27 mouse cellular contexts compared by ENCODE assay signal in the genomic region with DNA sequence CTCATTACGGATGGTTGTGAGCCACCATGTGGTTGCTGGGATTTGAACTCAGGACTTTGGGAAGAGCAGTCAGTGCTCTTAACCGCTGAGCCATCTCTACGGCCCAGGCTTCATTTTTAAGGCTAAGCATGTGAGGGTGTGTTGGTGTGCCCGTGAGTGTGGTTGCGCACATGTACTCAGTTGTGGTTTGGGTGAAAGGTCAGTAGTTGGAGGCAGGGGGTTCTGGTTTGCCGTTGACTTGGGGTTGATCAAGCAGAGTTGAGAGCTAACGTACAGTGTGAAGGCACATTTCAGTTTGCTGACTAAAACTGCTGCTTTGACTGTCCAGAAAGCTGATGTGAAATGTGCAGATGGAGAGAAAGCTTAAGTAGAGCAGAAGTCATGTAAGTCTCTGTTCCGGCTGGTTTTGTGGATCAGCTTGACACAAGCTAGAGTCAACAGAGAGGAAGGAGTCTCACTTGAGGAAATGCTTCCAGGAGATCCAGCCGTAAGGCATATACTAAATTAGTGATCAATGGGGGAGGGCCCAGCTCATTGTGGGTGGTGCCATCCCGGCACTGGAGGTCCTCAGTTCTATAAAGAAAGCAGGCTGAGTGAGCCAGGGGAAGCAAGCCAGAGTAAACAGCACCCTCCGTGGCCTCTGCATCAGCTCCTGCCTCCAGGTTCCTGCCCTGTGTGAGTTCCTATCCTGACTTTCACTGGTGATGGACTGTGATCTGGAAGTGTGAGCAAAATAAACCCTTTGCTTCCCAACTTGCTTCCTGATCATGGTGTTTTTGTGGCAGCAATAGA. TPM values are rescaled to one million over a fixed set of nuclear protein-coding genes. Genes with fewer than 3 reads are reported as not detected.
A peak's percentile ranks its signal among the peaks of the same experiment; 100 is the strongest.
DNase-seq lines count a peak whose midpoint lies in the region; ATAC-seq and TF ChIP-seq lines count a peak whose summit lies in the region.
"Had no signal": no experiment of that assay in that cellular context is flagged by ENCODE, and none has a peak within 500 bp of the region (broad histone marks: within the 10 kb centered on the region; RNA-seq: fewer than 3 reads in every experiment).

No protein-coding gene starts in this region.

- H3K4me1 ChIP-seq in heart, embryonic 15.5 days (replicated peaks) = peaks cover 32% of the 10 kb centered on the region
- peaks cover 24% of the 10 kb centered on the region for H3K4me1 ChIP-seq in heart, adult 2 months (ENCODE audit: control insufficient read depth, insufficient read depth, low read length)
- H3K4me1 ChIP-seq in liver, postnatal 0 days (ENCODE audit: insufficient read depth) = peaks cover 16% of the 10 kb centered on the region
- peaks cover 27% of the 10 kb centered on the region for H3K4me1 ChIP-seq in brown adipose tissue, adult 24 weeks (ENCODE audit: control insufficient read depth, insufficient read depth, insufficient read length, low read length)
- H3K4me1 ChIP-seq in stomach, postnatal 0 days (replicated peaks; ENCODE audit: control insufficient read depth, insufficient read depth) = no peaks in the 10 kb centered on the region; the same call in none of the 2 replicates
- no peaks in the 10 kb centered on the region for H3K4me1 ChIP-seq in neural tube, embryonic 15.5 days

- intact Hi-C loops in heart, adult 2 months (cut with DNase I) = loop anchor here (2.0 kb wide), 1 partner anchor 17 kb away; no protein-coding TSS in a partner anchor

- H3K4me2 ChIP-seq in heart, embryonic 15.5 days = no peak overlapping the region
- no peak overlapping the region for H3K4me2 ChIP-seq in liver, postnatal 0 days (ENCODE audit: low read depth, low read length)
- H3K4me2 ChIP-seq in stomach, postnatal 0 days (replicated peaks; ENCODE audit: low read depth) = no peak overlapping the region
- H3K4me2 ChIP-seq in neural tube, embryonic 15.5 days = no peak overlapping the region
- H3K4me2 ChIP-seq: hindbrain, embryonic 14.5 days; intestine, embryonic 15.5 days; limb, embryonic 13.5 days had no signal

- no peak for TF ChIP-seq CTCF in heart, adult 2 months (IDR thresholded peaks at IDR 0.05)
- TF ChIP-seq CTCF in liver, postnatal 0 days (IDR thresholded peaks at IDR 0.05; ENCODE audit: low read depth) = no peak
- TF ChIP-seq CTCF in stomach, postnatal 0 days (IDR thresholded peaks at IDR 0.05; ENCODE audit: low read depth) = no peak

- H3K27ac ChIP-seq in heart, embryonic 15.5 days = peak overlapping the region; percentile 11; the same call in 1 of the 2 replicates
- H3K27ac ChIP-seq in heart, adult 2 months = no peak overlapping the region
- H3K27ac ChIP-seq in liver, postnatal 0 days (ENCODE audit: low read depth) = peak overlapping the region; percentile 24; the same call in 1 of the 2 replicates
- peak overlapping the region; percentile 1 for H3K27ac ChIP-seq in brown adipose tissue, adult 24 weeks (replicated peaks; ENCODE audit: low read depth, low read length)
- 0 out of 2 replicates have a peak overlapping the region, but pooled peaks have one; percentile 18 for H3K27ac ChIP-seq in stomach, postnatal 0 days (replicated peaks)
- H3K27ac ChIP-seq in neural tube, embryonic 15.5 days (replicated peaks) = no peak overlapping the region
- H3K27ac ChIP-seq: forebrain, embryonic 10.5 days; hindbrain, embryonic 14.5 days; intestine, embryonic 15.5 days; layer of hippocampus, adult 2 months; limb, embryonic 13.5 days had no signal

- peaks cover 14% of the 10 kb centered on the region for H3K79me2 ChIP-seq in heart, adult 2 months (replicated peaks; ENCODE audit: control insufficient read depth, insufficient read depth, low read length)

- no peaks in the 10 kb centered on the region for H3K9me3 ChIP-seq in heart, embryonic 15.5 days (replicated peaks)
- no peaks in the 10 kb centered on the region for H3K9me3 ChIP-seq in liver, postnatal 0 days (ENCODE audit: low read length)
- H3K9me3 ChIP-seq in stomach, postnatal 0 days (ENCODE audit: control insufficient read depth, low read length) = no peaks in the 10 kb centered on the region
- no peaks in the 10 kb centered on the region for H3K9me3 ChIP-seq in neural tube, embryonic 15.5 days (replicated peaks)
- H3K9me3 ChIP-seq: forebrain, embryonic 10.5 days; heart, embryonic 10.5 days; intestine, embryonic 15.5 days; limb, embryonic 13.5 days had no signal

- TF ChIP-seq EP300 in heart, adult 2 months (IDR thresholded peaks at IDR 0.05; ENCODE audit: insufficient read depth, low read depth, low read length) = no peak
- no peak for TF ChIP-seq EP300 in liver, postnatal 0 days (IDR thresholded peaks at IDR 0.05; ENCODE audit: low read depth)
- TF ChIP-seq EP300 in stomach, postnatal 0 days (optimal IDR thresholded peaks at IDR 0.05) = no peak

- H3K4me3 ChIP-seq in heart, embryonic 15.5 days = no peak overlapping the region
- no peak overlapping the region for H3K4me3 ChIP-seq in heart, adult 2 months
- H3K4me3 ChIP-seq in liver, postnatal 0 days (ENCODE audit: low read depth, low read length) = no peak overlapping the region
- no peak overlapping the region for H3K4me3 ChIP-seq in brown adipose tissue, adult 24 weeks (ENCODE audit: insufficient read depth, low read depth, low read length)
- no peak overlapping the region for H3K4me3 ChIP-seq in stomach, postnatal 0 days (ENCODE audit: low read depth, low read length)
- H3K4me3 ChIP-seq in neural tube, embryonic 15.5 days (replicated peaks) = no peak overlapping the region
- H3K4me3 ChIP-seq: forebrain, embryonic 10.5 days; heart, embryonic 10.5 days; intestine, embryonic 15.5 days; layer of hippocampus, adult 2 months; limb, embryonic 13.5 days had no signal

- no peak for DNase-seq in heart, adult 2 months
- no peak for DNase-seq in liver, postnatal 0 days
- no peak for DNase-seq in liver
- DNase-seq in stomach, postnatal 0 days (ENCODE audit: low spot score) = no peak
- DNase-seq: adrenal gland, postnatal 25 days; cerebellum, adult 9-10 months; gastrocnemius, postnatal 14 days; kidney, adult 9 months; kidney, postnatal 14 days; lung, adult 18-20 months; lung, postnatal 10 days; midbrain, embryonic 14.5 days; right cerebral cortex, adult 18-20 months; right cerebral cortex, postnatal 4 days; thymus, adult 2 months; thymus, postnatal 4 days had no signal

- no peak overlapping the region for H3K9ac ChIP-seq in heart, embryonic 15.5 days
- H3K9ac ChIP-seq in heart, adult 2 months (ENCODE audit: low read depth, low read length) = no peak overlapping the region
- no peak overlapping the region for H3K9ac ChIP-seq in liver, postnatal 0 days (replicated peaks)
- no peak overlapping the region for H3K9ac ChIP-seq in stomach, postnatal 0 days (ENCODE audit: low read length)
- no peak overlapping the region for H3K9ac ChIP-seq in neural tube, embryonic 15.5 days (replicated peaks)
- H3K9ac ChIP-seq: hindbrain, embryonic 14.5 days; intestine, embryonic 15.5 days; limb, embryonic 13.5 days had no signal

- no peak for ATAC-seq in heart, embryonic 15.5 days (replicated peaks; ENCODE audit: insufficient number of reproducible peaks, insufficient read depth, low FRiP score, low read depth)
- peak; percentile 17 for ATAC-seq in liver, postnatal 0 days
- no peak for ATAC-seq in stomach, postnatal 0 days (ENCODE audit: low FRiP score, low TSS enrichment)
- no peak for ATAC-seq in granulocyte monocyte progenitor cell, adult 5-6 weeks (replicated peaks; ENCODE audit: poor library complexity, severe bottlenecking)
- ATAC-seq in neural tube, embryonic 15.5 days (ENCODE audit: low FRiP score) = no peak
- ATAC-seq: forebrain, embryonic 16.5 days; intestine, embryonic 15.5 days had no signal

- H3K36me3 ChIP-seq in heart, embryonic 15.5 days = no peaks in the 10 kb centered on the region
- peaks cover 41% of the 10 kb centered on the region for H3K36me3 ChIP-seq in heart, adult 2 months (ENCODE audit: control insufficient read depth, insufficient read depth, low read length)
- no peaks in the 10 kb centered on the region for H3K36me3 ChIP-seq in liver, postnatal 0 days (replicated peaks; ENCODE audit: insufficient read depth, low read length)
- H3K36me3 ChIP-seq in stomach, postnatal 0 days (ENCODE audit: control insufficient read depth, insufficient read depth, low read length) = no peaks in the 10 kb centered on the region
- H3K36me3 ChIP-seq in neural tube, embryonic 15.5 days = no peaks in the 10 kb centered on the region
- H3K36me3 ChIP-seq: intestine, embryonic 15.5 days; limb, embryonic 13.5 days had no signal

- no peaks in the 10 kb centered on the region for H3K27me3 ChIP-seq in heart, embryonic 15.5 days
- no peaks in the 10 kb centered on the region for H3K27me3 ChIP-seq in heart, adult 2 months (ENCODE audit: control insufficient read depth, insufficient read depth, low read length)
- H3K27me3 ChIP-seq in liver, postnatal 0 days (ENCODE audit: insufficient read depth, low read length) = no peaks in the 10 kb centered on the region
- no peaks in the 10 kb centered on the region for H3K27me3 ChIP-seq in stomach, postnatal 0 days (ENCODE audit: control insufficient read depth, insufficient read depth, low read length)
- no peaks in the 10 kb centered on the region for H3K27me3 ChIP-seq in neural tube, embryonic 15.5 days (replicated peaks)
- H3K27me3 ChIP-seq: intestine, embryonic 15.5 days; limb, embryonic 13.5 days had no signal

- no peak for TF ChIP-seq POLR2A in heart, adult 2 months (IDR thresholded peaks at IDR 0.05; ENCODE audit: insufficient read depth, low read depth, low read length)

- 74% methylated on average over 11 of the region's 11 CpGs for WGBS in heart, embryonic 15.5 days
- 65% methylated on average over 11 of the region's 11 CpGs for WGBS in heart, adult 2 months
- WGBS in liver, postnatal 0 days (ENCODE audit: insufficient replicate concordance) = 73% methylated on average over 11 of the region's 11 CpGs
- 75% methylated on average over 11 of the region's 11 CpGs for WGBS in stomach, postnatal 0 days
- WGBS in neural tube, embryonic 15.5 days = 85% methylated on average over 11 of the region's 11 CpGs

RNA-seq across cellular contexts. Expression of gene Cdk17, which starts 19.2 kb away (rescaled TPM):
- polyA plus RNA-seq in heart, embryonic 15.5 days (2015; fragmentation: Nextera tagmentation; extraction: Ambion mirVana) = 16.7 and 17.3 TPM in 2 replicates
- total RNA-seq in heart, adult 2 months (2021) = 10 to 100 TPM; 14.3 to 18.8 TPM
- 16.6 and 22.5 TPM in 2 replicates for polyA plus RNA-seq in heart, adult 2 months (2012; rRNA removed)
- polyA plus RNA-seq in liver, postnatal 0 days (2015; fragmentation: Nextera tagmentation; extraction: Ambion mirVana) = 7.4 and 8.4 TPM in 2 replicates
- 23.6 and 27.1 TPM in 2 replicates for polyA plus RNA-seq in brown adipose tissue, adult 24 weeks (2012; ENCODE audit: insufficient read depth, insufficient read length, missing spikeins)
- polyA plus RNA-seq in stomach, postnatal 0 days (2015; fragmentation: Nextera tagmentation; extraction: Ambion mirVana) = 8.2 and 8.6 TPM in 2 replicates
- 28.1 and 41.6 TPM in 2 replicates for total RNA-seq in granulocyte monocyte progenitor cell, adult 5-6 weeks (2014; fragmentation: Nextera tagmentation)
- total RNA-seq in granulocyte monocyte progenitor cell, adult 5-6 weeks (2017) = 36.3 and 40.0 TPM in 2 replicates
- polyA plus RNA-seq in neural tube, embryonic 15.5 days (2015; fragmentation: Nextera tagmentation; extraction: Ambion mirVana) = 39.5 and 41.2 TPM in 2 replicates

Comparison
In these comparisons a context has a peak if more than half of its experiments do, and no peak if none do; other contexts are left out.
1. H3K27ac ChIP-seq: peak in heart, embryonic 15.5 days (single experiment), liver, postnatal 0 days (single experiment), brown adipose tissue, adult 24 weeks (single experiment) and stomach, postnatal 0 days (single experiment); none in heart, adult 2 months (single experiment) and neural tube, embryonic 15.5 days (single experiment).